8 mouse cellular contexts compared by ENCODE assay signal in genomic region chr16:90298426-90299300, GRCm38 (mm10). TPM values are rescaled to one million over a fixed set of nuclear protein-coding genes. Genes with fewer than 3 reads are reported as not detected.
DNase-seq lines count a peak whose midpoint lies in the region; ATAC-seq lines count a peak whose summit lies in the region.

No protein-coding gene starts in this region.

- no peak for ATAC-seq in heart, embryonic 16.5 days (replicated peaks; ENCODE audit: extremely low read depth, insufficient read depth, low FRiP score)
- ATAC-seq in forebrain, embryonic 13.5 days = peak; percentile 54

- H3K36me3 ChIP-seq in heart, embryonic 16.5 days (ENCODE audit: control insufficient read depth, insufficient read depth) = no peaks in the 10 kb centered on the region
- no peaks in the 10 kb centered on the region for H3K36me3 ChIP-seq in forebrain, embryonic 13.5 days (ENCODE audit: poor library complexity, severe bottlenecking)
- H3K36me3 ChIP-seq in midbrain, embryonic 10.5 days = no peaks in the 10 kb centered on the region

- WGBS in heart, embryonic 16.5 days = 29% methylated on average over 21 of the region's 21 CpGs
- WGBS in forebrain, embryonic 13.5 days = 13% methylated on average over 21 of the region's 21 CpGs
- 12% methylated on average over 21 of the region's 21 CpGs for WGBS in midbrain, embryonic 10.5 days

- no peak overlapping the region for H3K9ac ChIP-seq in heart, embryonic 16.5 days (ENCODE audit: low read length)
- H3K9ac ChIP-seq in forebrain, embryonic 13.5 days = no peak overlapping the region

- H3K4me3 ChIP-seq in heart, embryonic 16.5 days (ENCODE audit: low read length) = no peak overlapping the region
- no peak overlapping the region for H3K4me3 ChIP-seq in forebrain, embryonic 13.5 days
- H3K4me3 ChIP-seq in midbrain, embryonic 10.5 days = peak overlapping the region; percentile 9; the same call in 1 of the 2 replicates

- H3K27ac ChIP-seq in heart, embryonic 16.5 days (ENCODE audit: low read length) = no peak overlapping the region
- no peak overlapping the region for H3K27ac ChIP-seq in forebrain, embryonic 13.5 days
- H3K27ac ChIP-seq in midbrain, embryonic 10.5 days (replicated peaks) = peak overlapping the region; percentile 35; the same call in 1 of the 2 replicates

- H3K27me3 ChIP-seq in heart, embryonic 16.5 days (ENCODE audit: control insufficient read depth, insufficient read depth, low read length) = peaks cover 4% of the 10 kb centered on the region
- H3K27me3 ChIP-seq in forebrain, embryonic 13.5 days = no peaks in the 10 kb centered on the region
- peaks cover 21% of the 10 kb centered on the region for H3K27me3 ChIP-seq in midbrain, embryonic 10.5 days (ENCODE audit: low read depth, poor library complexity, severe bottlenecking)

- no peak for DNase-seq in heart, adult 9 months (ENCODE audit: low spot score in 2 of 2)
- DNase-seq in MN1 (ENCODE audit: low spot score) = peak; percentile 41
- no peak for DNase-seq in midbrain, embryonic 10.5 days (ENCODE audit: low spot score)
- DNase-seq in ovary, postnatal 14 days (ENCODE audit: low spot score) = no peak
- DNase-seq in layer of hippocampus, adult 8-10 months (ENCODE audit: low spot score in 2 of 2) = no peak
- DNase-seq in cerebellum, adult 8-10 months = no peak

- peak overlapping the region; percentile 16 for H3K4me2 ChIP-seq in heart, embryonic 16.5 days (ENCODE audit: low read depth, low read length)
- peak overlapping the region; percentile 30 for H3K4me2 ChIP-seq in forebrain, embryonic 13.5 days

- no peaks in the 10 kb centered on the region for H3K9me3 ChIP-seq in heart, embryonic 16.5 days (replicated peaks; ENCODE audit: control insufficient read depth, low read length)
- H3K9me3 ChIP-seq in forebrain, embryonic 13.5 days (replicated peaks) = no peaks in the 10 kb centered on the region
- H3K9me3 ChIP-seq in midbrain, embryonic 10.5 days (replicated peaks) = no peaks in the 10 kb centered on the region

- peaks cover 5% of the 10 kb centered on the region for H3K4me1 ChIP-seq in heart, embryonic 16.5 days (ENCODE audit: control insufficient read depth, insufficient read depth, low read length)
- peaks cover 19% of the 10 kb centered on the region for H3K4me1 ChIP-seq in forebrain, embryonic 13.5 days
- peaks cover 24% of the 10 kb centered on the region for H3K4me1 ChIP-seq in midbrain, embryonic 10.5 days

RNA-seq across cellular contexts. Expression of gene Scaf4, which starts 14.4 kb away (rescaled TPM):
- 17.0 and 19.8 TPM in 2 replicates for polyA plus RNA-seq in heart, embryonic 16.5 days (2015; fragmentation: Nextera tagmentation; extraction: Ambion mirVana)
- polyA plus RNA-seq in forebrain, embryonic 13.5 days (2015; fragmentation: Nextera tagmentation; extraction: Ambion mirVana) = 25.7 and 27.8 TPM in 2 replicates
- 34.6 and 35.7 TPM in 2 replicates for polyA plus RNA-seq in midbrain, embryonic 10.5 days (2016; fragmentation: Nextera tagmentation; extraction: Ambion mirVana)
- 10 to 100 TPM; 52.4 to 66.5 (median 60.7) TPM for total RNA-seq in layer of hippocampus, adult 8-10 months (2022)
